Mouse (Mus musculus) common myeloid progenitor, adult 5-6 weeks (primary cell): ENCODE results near the gene Phlda2. TPM values are rescaled to one million over a fixed set of nuclear protein-coding genes. Genes with fewer than 3 reads are reported as not detected.

ENCODE experiments used
- ATAC-seq: replicated peaks from 2 replicates; pipeline ENCODE4 v1.8.0; 2016; ENCODE audit warnings: low read depth, mild to moderate bottlenecking, moderate TSS enrichment, inconsistent platforms; ENCODE audit not compliant: poor library complexity, severe bottlenecking
- total RNA-seq: library from RNA; stranded (forward); fragments of 200-1000, 187-1606 nt; gene quantifications from 2 replicates; pipeline ENCODE4 v1.2.3, GENCODE M21; 2017

The Phlda2 gene
- total RNA-seq, 1 experiment from 2014 or later: 2.6 TPM

GRCm38 (mm10) chr7:143505411-143505810 is 2.5 kb upstream of the Phlda2 start:
- ATAC-seq: no peak

GRCm38 (mm10) chr7:143503926-143504325 is 976 bp upstream of the Phlda2 start:
- ATAC-seq: no peak

GRCm38 (mm10) chr7:143501643-143502417 is 1.1 kb downstream of the Phlda2 start:
- ATAC-seq: peak; percentile 44

GRCm38 (mm10) chr7:143500912-143501311 is 2.0 kb downstream of the Phlda2 start:
- no peak; the same call in 1 of the 2 replicates for ATAC-seq

GRCm38 (mm10) chr7:143498584-143498983 is 4.4 kb downstream of the Phlda2 start:
- ATAC-seq: no peak

- peak; percentile 70 for ATAC-seq
These were observed 7.6 kb downstream of the Phlda2 start for GRCm38 (mm10) chr7:143495104-143495961.

- ATAC-seq: no peak
These were observed 9.3 kb downstream of the Phlda2 start for GRCm38 (mm10) chr7:143493616-143494126.

- ATAC-seq: no peak
These were observed 13.2 kb downstream of the Phlda2 start for GRCm38 (mm10) chr7:143489735-143490134.

- ATAC-seq: no peak
These were observed 20.4 kb downstream of the Phlda2 start for GRCm38 (mm10) chr7:143482541-143482940.

GRCm38 (mm10) chr7:143481806-143482387 is 21.1 kb downstream of the Phlda2 start:
- ATAC-seq: no peak

GRCm38 (mm10) chr7:143480498-143480897 is 22.5 kb downstream of the Phlda2 start:
- ATAC-seq: peak; percentile 87

- no peak for ATAC-seq
These were observed 25.1 kb downstream of the Phlda2 start for GRCm38 (mm10) chr7:143477800-143478199.

- ATAC-seq: no peak
These were observed 26.1 kb downstream of the Phlda2 start for GRCm38 (mm10) chr7:143476702-143477335.

GRCm38 (mm10) chr7:143475876-143476275 is 27.1 kb downstream of the Phlda2 start:
- 0 out of 2 replicates have a peak, but pooled peaks have one; percentile 12 for ATAC-seq

GRCm38 (mm10) chr7:143474811-143475210 is 28.1 kb downstream of the Phlda2 start:
- ATAC-seq: peak; percentile 27; the same call in 1 of the 2 replicates

- peak; percentile 74 for ATAC-seq
These were observed 29.4 kb downstream of the Phlda2 start, which contains the start of gene Slc22a18 for GRCm38 (mm10) chr7:143473347-143474101. Gene Slc22a18, plus strand, starts transcription at chr7:143473736.

GRCm38 (mm10) chr7:143469946-143470345 is 33.0 kb downstream of the Phlda2 start:
- ATAC-seq: peak; percentile 52

GRCm38 (mm10) chr7:143467714-143468113 is 35.2 kb downstream of the Phlda2 start:
- ATAC-seq: no peak

GRCm38 (mm10) chr7:143466099-143466677 is 36.8 kb downstream of the Phlda2 start:
- peak; percentile 67 for ATAC-seq
